Mouse (Mus musculus) left cerebral cortex, adult 9 months (tissue): ENCODE measurements at regions not wholly inside any gene's neighbourhood (a gene's known extent, or its start where the extent isn't known, plus 50 kb on each side); places are given as distances from the start of the nearest gene placed in this dataset.

Experiments used
- DNase-seq, 2 experiments: peaks; one replicate each; pipeline ENCODE4 v3.0.0; 2022; ENCODE audit warnings: low spot score in 2 of 2

- DNase-seq, result no peak
Observed at GRCm38 (mm10) chr8:97477098-97477457, 1588.7 kb upstream of the Got2 start.

DNA sequence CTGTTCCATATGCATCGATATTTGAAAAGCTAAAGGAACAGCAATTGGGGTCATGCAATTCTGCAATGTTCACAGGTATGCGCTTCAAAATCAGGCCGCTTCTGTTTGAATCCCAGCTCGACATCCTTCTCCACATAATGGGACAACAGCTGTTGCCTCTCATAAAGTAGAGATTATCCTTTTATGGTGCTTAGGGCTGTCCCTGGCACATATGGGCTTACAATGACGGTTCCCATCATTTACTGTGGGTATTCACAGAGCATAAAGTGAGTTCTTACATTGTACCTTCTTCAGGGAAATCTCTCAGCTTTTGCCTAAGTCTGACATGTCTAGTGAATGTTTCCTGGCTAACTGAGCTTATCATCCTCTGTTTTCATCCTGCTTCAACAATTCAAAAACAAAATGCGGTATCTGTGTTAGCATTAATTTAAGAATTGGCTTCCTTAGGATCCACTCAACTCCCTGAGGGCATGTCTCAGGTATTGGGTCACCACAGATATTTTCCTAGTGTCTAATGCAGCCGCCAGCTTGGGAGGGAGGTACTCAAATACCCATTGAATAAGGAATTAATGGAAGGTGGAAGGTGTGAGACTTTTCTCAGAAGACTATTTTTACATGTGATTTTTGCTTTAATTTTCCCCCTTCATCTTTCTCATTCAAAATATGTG is 1588.2 kb upstream of the Got2 start:
- no peak for DNase-seq

DNA sequence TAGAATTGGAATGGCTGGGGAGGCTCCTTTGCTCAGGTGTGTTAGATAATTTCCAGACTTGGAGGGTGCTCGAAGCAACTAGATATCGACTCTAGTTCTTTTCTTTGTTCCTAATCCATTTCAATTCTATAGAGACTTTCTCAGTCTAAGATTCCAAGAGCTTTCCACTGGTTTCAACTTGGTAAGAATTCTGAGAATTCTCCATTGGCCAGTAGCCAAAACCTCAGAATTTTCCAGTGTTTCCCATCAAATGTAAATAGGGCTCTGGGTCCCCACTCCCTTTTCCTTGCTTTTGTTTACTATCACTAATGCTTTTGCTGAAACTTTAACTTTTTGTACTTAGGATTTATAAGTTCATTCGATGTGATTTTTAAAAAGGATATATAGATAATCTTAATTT is 1585.0 kb upstream of the Got2 start:
- DNase-seq, result no peak

DNA sequence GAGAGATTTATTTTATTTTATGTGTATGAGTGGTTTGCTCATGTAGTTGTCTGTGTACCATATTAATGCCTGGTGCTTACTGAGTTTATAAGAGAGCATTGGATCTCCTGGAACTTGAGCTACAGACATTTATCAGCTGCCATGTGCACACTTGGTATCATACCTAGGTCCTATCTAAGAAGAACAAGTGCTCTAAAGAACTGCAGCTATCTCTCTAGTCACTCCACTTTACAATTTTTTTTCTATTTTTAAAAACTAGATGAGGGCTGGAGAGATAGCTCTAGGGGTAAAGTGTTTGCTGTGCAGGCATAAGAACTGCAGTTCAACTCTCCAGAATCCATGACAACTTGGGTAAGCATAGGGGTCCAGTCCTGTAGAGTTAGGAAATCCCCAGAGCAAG is 1573.1 kb upstream of the Got2 start:
- no peak for DNase-seq

GRCm38 (mm10) chr8:97447696-97448095 is 1559.3 kb upstream of the Got2 start:
- DNase-seq, result no peak

GRCm38 (mm10) chr8:97441483-97441882 is 1553.1 kb upstream of the Got2 start:
- no peak for DNase-seq

- no peak for DNase-seq
Observed at GRCm38 (mm10) chr8:97433584-97433983, 1545.2 kb upstream of the Got2 start.

DNA sequence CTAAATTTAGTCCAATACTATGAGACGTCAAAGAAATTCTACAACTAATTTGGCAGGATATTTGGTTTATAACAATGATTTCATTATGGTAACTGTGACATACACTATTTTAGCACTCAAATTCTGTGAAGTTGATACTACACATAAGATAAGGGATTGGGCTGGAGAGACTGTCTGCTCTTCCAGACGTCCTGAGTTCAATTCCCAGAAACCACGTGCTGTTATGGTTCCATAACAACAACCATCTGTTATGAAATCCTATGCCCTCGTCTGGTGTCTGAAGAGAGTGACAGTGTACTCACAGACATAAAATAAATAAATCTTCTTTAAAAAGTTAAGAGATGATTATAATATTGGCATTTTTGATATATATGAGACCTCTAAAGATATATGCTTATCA is 1543.1 kb upstream of the Got2 start:
- no peak for DNase-seq

DNA sequence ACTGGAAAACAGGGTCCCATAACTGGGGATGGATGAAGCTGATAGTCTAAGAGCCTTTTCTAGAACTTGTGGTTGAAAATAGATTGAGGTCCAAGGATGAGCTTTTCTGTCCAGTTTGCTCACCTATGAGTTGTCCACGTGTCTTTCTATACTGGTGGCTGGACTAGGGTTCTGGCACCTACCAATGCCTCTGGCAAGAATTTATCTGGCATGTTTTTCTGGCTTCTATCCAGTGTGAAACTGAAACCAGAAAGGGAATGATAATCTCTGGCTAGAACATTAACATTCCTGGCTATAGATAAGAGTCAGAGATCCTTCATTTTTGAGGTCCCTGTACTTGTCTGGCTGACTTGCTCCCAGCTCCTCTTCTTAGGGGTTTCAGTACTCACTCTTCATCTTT is 1534.0 kb upstream of the Got2 start:
- no peak for DNase-seq

GRCm38 (mm10) chr8:97414742-97415141 is 1526.4 kb upstream of the Got2 start:
- peak in 1 of 2 experiments; percentile 3 for DNase-seq

DNA sequence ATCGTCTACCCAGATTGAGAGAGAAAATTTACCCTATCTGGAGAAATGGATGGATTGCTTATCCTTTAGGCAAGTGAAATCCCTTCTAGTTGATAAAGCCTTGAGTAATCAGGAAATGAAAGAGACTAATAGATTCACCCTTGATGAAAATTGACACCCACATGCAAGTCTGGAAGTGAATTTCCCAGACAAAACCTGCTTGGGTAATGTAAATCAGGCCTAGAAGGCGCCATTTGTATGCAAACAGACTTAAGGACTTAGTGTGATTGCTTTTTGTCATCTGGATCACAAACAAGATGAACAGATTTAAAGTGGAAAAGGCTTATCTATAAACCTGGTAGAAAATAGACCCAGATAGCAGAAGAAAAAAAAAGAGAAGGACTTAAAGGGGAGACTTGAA is 1515.0 kb upstream of the Got2 start:
- no peak for DNase-seq

GRCm38 (mm10) chr8:97397327-97397719 is 1509.0 kb upstream of the Got2 start:
- no peak for DNase-seq

DNA sequence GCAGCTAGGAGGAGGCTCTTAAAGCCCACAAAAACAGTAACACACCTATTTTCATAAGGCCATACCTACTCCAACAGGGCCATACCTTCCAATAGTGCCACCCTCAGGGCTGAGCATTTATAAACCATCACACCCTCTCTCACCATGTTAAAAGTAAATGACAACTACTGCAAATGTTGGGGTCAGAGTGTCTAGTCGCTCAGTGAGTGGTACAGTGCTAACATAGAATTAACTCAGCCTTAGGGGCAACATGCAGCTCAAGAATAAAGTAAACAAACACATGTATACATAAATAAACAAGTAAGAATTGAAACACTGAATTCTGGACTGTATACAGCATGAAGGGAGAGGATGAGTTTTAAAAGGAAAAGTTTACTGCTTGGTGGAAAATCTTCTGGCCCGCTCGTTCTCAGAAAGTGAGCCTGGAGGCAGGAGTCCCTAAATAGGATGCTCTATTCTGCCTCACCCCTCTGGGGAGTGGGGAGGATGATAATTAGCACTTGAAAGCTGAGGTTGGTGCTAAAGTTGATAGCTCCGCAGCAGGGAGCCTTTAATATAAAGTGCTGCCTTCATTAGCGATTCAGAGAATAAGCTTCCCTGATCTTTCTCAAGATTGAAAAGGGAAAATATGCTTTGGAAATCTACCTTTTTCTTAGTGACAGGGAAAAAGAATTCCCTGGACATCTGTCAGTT is 1508.4 kb upstream of the Got2 start:
- DNase-seq, result no peak

GRCm38 (mm10) chr8:97389651-97390050 is 1501.3 kb upstream of the Got2 start:
- DNase-seq, result peak in 1 of 2 experiments; percentile 29

GRCm38 (mm10) chr8:97389149-97389548 is 1500.8 kb upstream of the Got2 start:
- no peak for DNase-seq

GRCm38 (mm10) chr8:97374911-97375771 is 1486.8 kb upstream of the Got2 start:
- no peak for DNase-seq

DNA sequence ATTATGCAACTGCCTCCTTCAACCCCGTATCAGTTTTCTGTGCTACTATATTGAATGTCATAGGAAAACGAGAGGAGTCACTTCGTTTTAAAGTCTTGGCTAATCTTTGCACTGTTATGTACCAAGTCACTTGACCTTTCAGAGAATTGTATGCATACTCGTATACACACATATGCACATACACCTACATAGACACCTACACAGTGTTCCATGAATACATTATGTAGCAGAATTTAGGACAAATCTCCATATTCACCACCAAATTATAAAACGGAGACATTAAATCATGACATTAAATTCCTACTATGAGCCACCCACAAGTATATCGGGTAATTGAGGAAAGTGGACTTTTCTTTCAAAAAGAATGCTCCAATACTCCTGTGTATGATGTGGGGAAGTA is 1458.3 kb upstream of the Got2 start:
- peak in 1 of 2 experiments; percentile 15 for DNase-seq

- no peak for DNase-seq
Observed at GRCm38 (mm10) chr8:97315497-97315896, 1427.2 kb upstream of the Got2 start.

GRCm38 (mm10) chr8:97308304-97308703 is 1420.0 kb upstream of the Got2 start:
- DNase-seq, result no peak

GRCm38 (mm10) chr8:97270582-97270981 is 1382.2 kb upstream of the Got2 start:
- no peak for DNase-seq

DNA sequence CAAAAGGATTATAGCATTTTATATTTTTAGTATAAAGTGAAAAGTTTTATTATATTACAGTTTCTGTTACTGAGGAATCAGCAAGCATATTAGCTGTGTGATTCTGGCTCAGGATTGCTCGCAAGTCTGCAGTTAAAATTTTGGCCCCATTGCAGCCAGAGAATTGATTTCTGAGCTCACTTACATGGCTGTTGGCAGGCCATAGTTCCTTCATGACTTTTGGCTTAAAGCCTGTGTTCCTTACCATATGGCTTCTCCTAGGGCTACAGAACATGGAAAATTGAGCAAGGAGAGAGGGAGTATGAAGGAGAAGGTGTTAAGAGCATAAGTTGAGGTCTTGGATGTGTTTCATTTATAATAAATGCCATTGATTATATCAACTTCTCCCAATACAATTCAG is 1372.6 kb upstream of the Got2 start:
- no peak for DNase-seq

DNA sequence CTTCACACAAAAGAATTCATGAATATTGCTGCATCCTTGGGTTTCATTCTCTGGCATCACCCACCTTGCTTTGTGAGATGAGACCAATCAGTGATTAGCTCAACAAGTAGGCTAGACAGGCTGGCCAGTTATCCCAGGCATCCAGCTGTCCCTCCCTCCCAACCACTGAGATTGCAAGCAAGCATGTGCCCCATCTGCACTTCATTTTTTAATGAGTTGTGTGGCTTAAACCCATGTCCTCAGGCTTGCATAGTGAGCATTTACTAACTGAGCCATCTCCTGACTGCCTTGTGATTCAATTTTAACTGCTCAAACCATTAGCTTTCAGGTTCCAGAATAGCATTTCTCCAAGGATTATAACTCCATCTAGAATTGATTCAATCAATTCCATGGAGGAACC is 1365.8 kb upstream of the Got2 start:
- DNase-seq, result no peak

DNA sequence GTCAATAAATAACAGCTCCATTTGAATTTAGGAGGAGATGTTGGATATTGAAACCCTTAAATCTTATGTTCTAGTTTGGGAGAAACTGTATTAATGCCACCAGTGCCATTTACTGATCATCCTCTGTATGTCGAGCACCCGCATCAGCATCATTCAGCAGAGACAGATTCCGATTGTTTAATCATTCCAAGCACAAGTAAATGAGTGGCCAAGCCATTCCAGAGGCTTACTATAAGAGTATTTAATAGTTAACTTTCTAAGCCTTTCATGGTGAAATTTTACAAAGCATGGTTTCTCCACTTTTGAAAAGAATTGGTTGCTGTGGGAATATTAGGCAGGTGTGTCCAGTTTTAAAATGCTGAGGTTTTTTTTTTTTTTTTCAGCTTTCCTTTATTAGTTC is 1363.9 kb upstream of the Got2 start:
- DNase-seq, result no peak
